Mouse (Mus musculus) limb, embryonic 10.5 days (tissue): ENCODE data around the gene Abcc5. TPM values are rescaled to one million over a fixed set of nuclear protein-coding genes. Genes with fewer than 3 reads are reported as not detected.
"Not testable (repeated sequence)": the region's sequence is repeated elsewhere in the genome, so short reads cannot be mapped to it uniquely, and the experiment has no call there.

Experiments used
- DNase-seq: peaks from one replicate; pipeline ENCODE4 v3.0.0-alpha.2; 2017; ENCODE audit warnings: low spot score
- H3K27ac ChIP-seq: fragments of 300-500 bp; sonication (generic); 2 replicates; pipeline ENCODE4 v1.5.1; 2016; ENCODE audit warnings: mild to moderate bottlenecking
- H3K27me3 ChIP-seq: fragments of 300-500 bp; sonication (generic); 2 replicates; pipeline ENCODE4 v1.6.1; 2016; ENCODE audit warnings: low read depth, mild to moderate bottlenecking; ENCODE audit not compliant: poor library complexity, severe bottlenecking
- H3K36me3 ChIP-seq: fragments of 300-500 bp; sonication (generic); 2 replicates; pipeline ENCODE4 v1.6.1; 2016; ENCODE audit warnings: mild to moderate bottlenecking, moderate library complexity
- H3K4me1 ChIP-seq: fragments of 300-500 bp; sonication (generic); 2 replicates; pipeline ENCODE4 v1.6.1; 2016
- H3K4me3 ChIP-seq: fragments of 300-500 bp; sonication (generic); 2 replicates; pipeline ENCODE4 v1.5.1; 2016; ENCODE audit warnings: mild to moderate bottlenecking, moderate library complexity
- H3K9me3 ChIP-seq: fragments of 300-500 bp; sonication (generic); replicated peaks from 2 replicates; pipeline ENCODE4 v1.6.1; 2016; ENCODE audit warnings: mild to moderate bottlenecking
- WGBS: fragments of 180-500 bp; shearing (Covaris S2); methylation state at CpG from one replicate; pipeline ENCODE4 v1.1.7; 2016; 5-methylcytosine and 5-hydroxymethylcytosine counted together
- polyA plus RNA-seq: library from polyadenylated mRNA; unstranded; fragments of >200 nt; fragmentation: Nextera tagmentation; extraction: Ambion mirVana; gene quantifications from 2 replicates; pipeline ENCODE4 v1.2.1, GENCODE M21; 2016

Abcc5 gene
- polyA plus RNA-seq, 1 experiment from 2014 or later = 62.0 TPM

GRCm38 (mm10) chr16:20375341-20375740 lies 50.9 kb downstream of the Abcc5 start:
- H3K36me3 ChIP-seq = peaks cover 57% of the 10 kb centered on the region
- 91% methylated on average over 5 of the region's 5 CpGs for WGBS
- H3K27ac ChIP-seq = no peak overlapping the region

GRCm38 (mm10) chr16:20371731-20372130 lies 54.5 kb downstream of the Abcc5 start:
- H3K36me3 ChIP-seq = peaks cover 71% of the 10 kb centered on the region
- H3K4me1 ChIP-seq = no peaks in the 10 kb centered on the region
- WGBS = 86% methylated on average over 4 of the region's 4 CpGs
- no peak overlapping the region for H3K27ac ChIP-seq
- no peak for DNase-seq
- H3K27me3 ChIP-seq = no peaks in the 10 kb centered on the region
- no peaks in the 10 kb centered on the region for H3K9me3 ChIP-seq
- H3K4me3 ChIP-seq = no peak overlapping the region

More at GRCm38 (mm10) chr16:20375341-20375740, 50.9 kb downstream of the Abcc5 start:
- no peak for DNase-seq
- no peaks in the 10 kb centered on the region for H3K4me1 ChIP-seq
- H3K9me3 ChIP-seq = no peaks in the 10 kb centered on the region
- no peak overlapping the region for H3K4me3 ChIP-seq
- no peaks in the 10 kb centered on the region for H3K27me3 ChIP-seq

DNA sequence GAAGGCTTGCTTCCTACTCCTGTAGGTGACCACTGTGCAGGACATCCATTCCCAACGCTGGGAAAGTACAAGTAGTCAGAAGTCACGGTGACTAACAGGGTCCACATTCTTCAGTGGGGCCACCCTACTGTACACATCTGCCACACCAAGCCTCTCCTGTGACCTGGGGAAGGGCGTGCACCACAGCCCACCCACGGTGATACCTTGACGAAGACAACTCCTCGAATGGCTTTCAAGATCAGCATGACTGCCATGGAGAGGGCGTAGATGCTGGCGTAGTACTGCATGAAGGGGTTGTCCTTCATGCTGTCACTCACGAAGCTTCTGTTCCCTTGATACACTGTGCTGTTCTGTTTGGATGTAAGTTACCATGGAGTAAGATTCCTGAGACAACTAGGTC lies 58.0 kb downstream of the Abcc5 start:
- Histone ChIP-seq H3K36me3 (peaks cover 77% of the 10 kb centered on the region), H3K4me3 (no peak overlapping the region)
- 94% methylated on average over 9 of the region's 9 CpGs for WGBS

GRCm38 (mm10) chr16:20362121-20362520 lies 64.1 kb downstream of the Abcc5 start:
- WGBS = 92% methylated on average over 11 of the region's 11 CpGs
- peaks cover 80% of the 10 kb centered on the region for H3K36me3 ChIP-seq
- H3K4me1 ChIP-seq = no peaks in the 10 kb centered on the region

More for the DNA sequence above, 58.0 kb downstream of the Abcc5 start:
- Histone ChIP-seq H3K9me3 (no peaks in the 10 kb centered on the region), H3K4me1 (no peaks in the 10 kb centered on the region), H3K27me3 (no peaks in the 10 kb centered on the region), H3K27ac (no peak overlapping the region)
- no peak for DNase-seq

GRCm38 (mm10) chr16:20361496-20361895 lies 64.7 kb downstream of the Abcc5 start:
- H3K4me3 ChIP-seq, H3K27me3 ChIP-seq, H3K27ac ChIP-seq, DNase-seq, H3K4me1 ChIP-seq, H3K9me3 ChIP-seq: not testable (repeated sequence)
- peaks cover 80% of the 10 kb centered on the region for H3K36me3 ChIP-seq
- WGBS = 93% methylated on average over 3 of the region's 3 CpGs

More at GRCm38 (mm10) chr16:20362121-20362520, 64.1 kb downstream of the Abcc5 start:
- Histone ChIP-seq H3K9me3 (no peaks in the 10 kb centered on the region), H3K4me3 (no peak overlapping the region), H3K27ac (no peak overlapping the region), H3K27me3 (no peaks in the 10 kb centered on the region)
- no peak for DNase-seq

DNA sequence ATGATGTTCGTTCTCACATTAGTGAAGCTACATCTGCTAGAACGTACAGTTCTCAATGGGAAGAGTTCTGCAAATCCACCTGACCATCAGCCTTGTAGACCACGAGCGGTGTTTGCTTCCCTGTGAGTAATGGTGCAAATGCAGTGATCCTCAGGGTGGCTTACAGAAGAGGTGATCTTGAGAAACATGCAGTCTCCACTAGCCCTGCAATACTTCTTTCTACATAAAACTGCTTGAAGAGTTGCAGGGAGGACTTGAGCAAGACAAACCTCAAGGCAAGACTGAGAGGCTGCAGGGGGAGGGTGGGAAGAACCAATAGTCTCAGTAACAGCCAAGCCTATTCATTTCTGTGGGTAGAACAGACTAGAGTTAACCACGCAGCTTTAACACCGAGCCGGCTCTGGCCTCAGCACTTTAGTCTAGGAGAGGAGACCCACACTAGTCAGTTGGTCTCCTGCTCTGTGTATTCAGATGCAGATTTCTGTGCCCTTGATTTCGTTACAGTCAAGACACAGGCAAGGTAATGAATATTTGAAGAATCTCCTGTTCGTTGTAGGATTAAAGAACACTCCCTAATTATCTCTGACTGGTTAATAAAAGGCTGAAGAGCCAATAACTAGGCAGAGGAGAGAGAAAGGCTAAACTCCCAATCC lies 66.4 kb downstream of the Abcc5 start:
- Histone ChIP-seq H3K4me1 (no peaks in the 10 kb centered on the region), H3K4me3 (no peak overlapping the region), H3K9me3 (no peaks in the 10 kb centered on the region), H3K27me3 (no peaks in the 10 kb centered on the region), H3K36me3 (peaks cover 79% of the 10 kb centered on the region), H3K27ac (no peak overlapping the region)
- WGBS = 84% methylated on average over 9 of the region's 9 CpGs
- DNase-seq = no peak

GRCm38 (mm10) chr16:20357837-20358236 lies 68.4 kb downstream of the Abcc5 start:
- H3K27me3 ChIP-seq = no peaks in the 10 kb centered on the region
- H3K36me3 ChIP-seq = peaks cover 76% of the 10 kb centered on the region
- H3K4me3 ChIP-seq = no peak overlapping the region
- no peak overlapping the region for H3K27ac ChIP-seq
- no peaks in the 10 kb centered on the region for H3K9me3 ChIP-seq
- DNase-seq = no peak
- H3K4me1 ChIP-seq = no peaks in the 10 kb centered on the region
- 95% methylated on average over 5 of the region's 5 CpGs for WGBS

DNA sequence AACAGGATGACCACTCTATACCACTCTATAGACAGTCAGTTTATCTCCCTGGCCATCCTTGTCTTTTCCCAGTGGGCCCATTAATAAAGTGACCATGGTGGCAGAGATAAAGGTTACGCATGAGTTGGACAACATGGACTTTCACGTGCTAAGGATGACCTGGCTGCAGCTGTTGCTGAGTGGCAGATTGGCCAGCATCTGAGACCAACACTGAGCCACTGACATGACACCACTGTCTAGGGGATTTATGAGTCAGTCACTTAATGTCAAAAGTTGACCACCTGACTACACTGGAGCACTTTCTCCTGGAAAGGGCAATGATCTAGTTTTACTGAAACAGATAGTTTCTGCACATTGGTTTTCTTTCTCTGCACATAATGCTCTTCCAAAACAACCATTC lies 71.4 kb downstream of the Abcc5 start:
- 97% methylated on average over 2 of the region's 2 CpGs for WGBS
- Histone ChIP-seq H3K9me3 (no peaks in the 10 kb centered on the region), H3K4me1 (no peaks in the 10 kb centered on the region), H3K36me3 (peaks cover 68% of the 10 kb centered on the region), H3K27me3 (no peaks in the 10 kb centered on the region), H3K4me3 (no peak overlapping the region), H3K27ac (no peak overlapping the region)
- DNase-seq = no peak

GRCm38 (mm10) chr16:20354011-20354410 lies 72.2 kb downstream of the Abcc5 start:
- no peak for DNase-seq
- Histone ChIP-seq H3K9me3 (no peaks in the 10 kb centered on the region), H3K27me3 (no peaks in the 10 kb centered on the region), H3K27ac (no peak overlapping the region), H3K4me1 (no peaks in the 10 kb centered on the region), H3K36me3 (peaks cover 70% of the 10 kb centered on the region), H3K4me3 (no peak overlapping the region)
- 84% methylated on average over 1 of the region's 1 CpGs for WGBS

DNA sequence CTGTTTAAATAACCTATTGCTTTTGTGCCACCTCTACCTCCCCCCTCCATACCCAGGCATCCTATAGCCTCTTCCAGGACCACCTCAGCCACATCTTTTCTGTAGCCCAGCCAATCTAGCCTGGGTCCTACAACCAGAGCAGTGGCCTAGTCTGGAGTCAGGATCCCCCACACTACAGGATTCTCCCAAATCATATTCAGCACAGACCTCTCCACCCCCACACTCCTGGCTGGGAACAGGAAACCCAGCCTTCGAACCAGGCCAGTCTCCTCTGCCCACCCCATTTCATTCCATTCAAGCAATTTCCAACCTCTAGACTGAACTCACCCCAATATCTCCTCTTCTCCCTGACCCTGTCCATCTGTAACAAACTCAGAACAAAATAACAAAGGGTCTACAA lies 80.7 kb downstream of the Abcc5 start:
- 87% methylated on average over 1 of the region's 1 CpGs for WGBS
- Histone ChIP-seq H3K9me3 (no peaks in the 10 kb centered on the region), H3K4me1 (no peaks in the 10 kb centered on the region), H3K4me3 (no peak overlapping the region), H3K27me3 (no peaks in the 10 kb centered on the region), H3K27ac (no peak overlapping the region), H3K36me3 (peaks cover 46% of the 10 kb centered on the region)
- no peak for DNase-seq

GRCm38 (mm10) chr16:20338616-20339015 lies 87.6 kb downstream of the Abcc5 start:
- no peak for DNase-seq
- no peaks in the 10 kb centered on the region for H3K27me3 ChIP-seq
- H3K27ac ChIP-seq = no peak overlapping the region
- H3K36me3 ChIP-seq = peaks cover 72% of the 10 kb centered on the region
- H3K4me1 ChIP-seq = no peaks in the 10 kb centered on the region
- no peak overlapping the region for H3K4me3 ChIP-seq
- H3K9me3 ChIP-seq = no peaks in the 10 kb centered on the region
- WGBS = 96% methylated on average over 3 of the region's 3 CpGs

DNA sequence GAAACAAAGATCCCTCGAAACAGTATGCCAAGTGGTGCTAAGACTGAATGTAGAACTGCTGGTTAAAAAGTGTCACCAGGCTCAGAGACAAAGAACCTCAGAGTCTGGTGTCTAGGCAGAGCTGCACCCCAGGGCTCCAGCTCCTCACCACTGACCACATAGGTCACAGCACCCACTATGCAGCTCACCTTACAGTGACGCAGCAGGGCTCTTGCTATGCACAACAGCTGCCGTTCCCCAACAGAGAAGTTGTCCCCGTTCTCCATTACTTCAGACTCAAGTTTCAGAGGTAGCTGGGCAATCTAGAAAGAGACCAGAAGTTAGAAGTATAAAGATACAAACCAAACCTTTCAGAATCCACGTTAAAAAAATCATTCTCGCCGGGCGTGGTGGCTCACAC lies 91.3 kb downstream of the Abcc5 start:
- DNase-seq = no peak
- Histone ChIP-seq H3K27ac (no peak overlapping the region), H3K4me1 (no peaks in the 10 kb centered on the region), H3K4me3 (no peak overlapping the region), H3K36me3 (peaks cover 83% of the 10 kb centered on the region), H3K9me3 (no peaks in the 10 kb centered on the region), H3K27me3 (no peaks in the 10 kb centered on the region)
- 96% methylated on average over 8 of the region's 8 CpGs for WGBS

- Histone ChIP-seq H3K4me1 (no peaks in the 10 kb centered on the region), H3K36me3 (peaks cover 39% of the 10 kb centered on the region), H3K9me3 (no peaks in the 10 kb centered on the region), H3K27me3 (no peaks in the 10 kb centered on the region), H3K4me3 (no peak overlapping the region), H3K27ac (no peak overlapping the region)
- WGBS = 91% methylated on average over 5 of the region's 5 CpGs
- DNase-seq = no peak
Observed at GRCm38 (mm10) chr16:20328306-20328705, 97.9 kb downstream of the Abcc5 start.

- Histone ChIP-seq H3K4me3 (no peak within 1 kb of the TSS), H3K27ac (no peak within 1 kb of the TSS), H3K27me3 (no peaks in the 10 kb centered on the region), H3K9me3 (no peaks in the 10 kb centered on the region), H3K36me3 (peaks cover 14% of the 10 kb centered on the region), H3K4me1 (no peaks in the 10 kb centered on the region)
- 81% methylated on average over 5 of the region's 5 CpGs for WGBS
- no peak for DNase-seq
Observed at GRCm38 (mm10) chr16:20325286-20325685, 100.9 kb downstream of the Abcc5 start, which contains the start of gene Cyp2ab1. Gene Cyp2ab1 (minus strand): TSS chr16:20325404.
